Comparison of ENCODE assay signal across 9 mouse cellular contexts in genomic region chr2:43613571-43613970, GRCm38 (mm10). TPM values are rescaled to one million over a fixed set of nuclear protein-coding genes. Genes with fewer than 3 reads are reported as not detected.
A peak's percentile ranks its signal among the peaks of the same experiment; 100 is the strongest.
DNase-seq lines count a peak whose midpoint lies in the region; ATAC-seq and TF ChIP-seq lines count a peak whose summit lies in the region.
"Had no signal": no experiment of that assay in that cellular context is flagged by ENCODE, and none has a peak within 500 bp of the region (broad histone marks: within the 10 kb centered on the region; RNA-seq: fewer than 3 reads in every experiment).

No protein-coding gene starts in this region.

- no peaks in the 10 kb centered on the region for H3K27me3 ChIP-seq in intestine, embryonic 14.5 days (replicated peaks; ENCODE audit: control insufficient read depth, insufficient read depth, low read length)
- H3K27me3 ChIP-seq in intestine, embryonic 15.5 days (replicated peaks), result no peaks in the 10 kb centered on the region
- no peaks in the 10 kb centered on the region for H3K27me3 ChIP-seq in MEL (ENCODE audit: control insufficient read depth in 1 of 2, insufficient read depth in 2 of 2, low read length in 2 of 2)
- H3K27me3 ChIP-seq in midbrain, postnatal 0 days (ENCODE audit: insufficient read depth, low read length), result no peaks in the 10 kb centered on the region
- H3K27me3 ChIP-seq: liver, embryonic 13.5 days had no signal

- no peak for TF ChIP-seq RAD21 in MEL (IDR thresholded peaks at IDR 0.05; ENCODE audit: low read depth, low read length)

- intact Hi-C loops in left cerebral cortex, adult 2 months (cut with DNase I), result no loop called here
- intact Hi-C loops in gastrocnemius, adult 2 months (cut with DNase I), result no loop called here

- H3K9ac ChIP-seq in intestine, embryonic 14.5 days (ENCODE audit: low read length), result no peak overlapping the region
- no peak overlapping the region for H3K9ac ChIP-seq in intestine, embryonic 15.5 days
- H3K9ac ChIP-seq in MEL (ENCODE audit: control insufficient read depth, low read depth, low read length, poor library complexity, severe bottlenecking), result no peak overlapping the region
- H3K9ac ChIP-seq in midbrain, postnatal 0 days (replicated peaks; ENCODE audit: low read length, poor library complexity, severe bottlenecking), result no peak overlapping the region
- H3K9ac ChIP-seq: liver, embryonic 13.5 days had no signal

- H3K27ac ChIP-seq in intestine, embryonic 14.5 days (ENCODE audit: low read depth), result no peak overlapping the region
- H3K27ac ChIP-seq in intestine, embryonic 15.5 days, result no peak overlapping the region
- no peak overlapping the region for H3K27ac ChIP-seq in MEL (ENCODE audit: control insufficient read depth, low read depth, low read length)
- no peak overlapping the region for H3K27ac ChIP-seq in midbrain, postnatal 0 days (ENCODE audit: low read depth, low read length)
- H3K27ac ChIP-seq in left cerebral cortex, adult 2 months, result no peak overlapping the region
- H3K27ac ChIP-seq in gastrocnemius, adult 2 months, result no peak overlapping the region
- H3K27ac ChIP-seq: liver, embryonic 13.5 days had no signal

- no peak overlapping the region for H3K4me3 ChIP-seq in intestine, embryonic 14.5 days (ENCODE audit: low read depth, low read length)
- H3K4me3 ChIP-seq in intestine, embryonic 15.5 days (replicated peaks), result no peak overlapping the region
- no peak overlapping the region for H3K4me3 ChIP-seq in MEL (ENCODE audit: control insufficient read depth in 1 of 2, insufficient read depth in 1 of 2, low read depth in 2 of 2, low read length in 2 of 2)
- H3K4me3 ChIP-seq in midbrain, postnatal 0 days (ENCODE audit: low read depth, low read length), result no peak overlapping the region
- no peak overlapping the region for H3K4me3 ChIP-seq in left cerebral cortex, adult 2 months
- no peak overlapping the region for H3K4me3 ChIP-seq in gastrocnemius, adult 2 months
- H3K4me3 ChIP-seq: liver, embryonic 13.5 days had no signal

- no peaks in the 10 kb centered on the region for H3K36me3 ChIP-seq in intestine, embryonic 14.5 days (ENCODE audit: control insufficient read depth, insufficient read depth, low read length)
- no peaks in the 10 kb centered on the region for H3K36me3 ChIP-seq in intestine, embryonic 15.5 days
- H3K36me3 ChIP-seq in MEL (ENCODE audit: control insufficient read depth in 1 of 2, insufficient read depth in 2 of 2, low read length in 2 of 2), result no peaks in the 10 kb centered on the region
- H3K36me3 ChIP-seq in midbrain, postnatal 0 days (ENCODE audit: insufficient read depth, low read length), result no peaks in the 10 kb centered on the region
- H3K36me3 ChIP-seq: liver, embryonic 13.5 days had no signal

- ATAC-seq in intestine, embryonic 14.5 days (replicated peaks; ENCODE audit: low FRiP score, low TSS enrichment, low read depth), result no peak
- no peak for ATAC-seq in intestine, embryonic 15.5 days
- peak; percentile 89 for ATAC-seq in common myeloid progenitor, adult 5-6 weeks (replicated peaks; ENCODE audit: low read depth, poor library complexity, severe bottlenecking)
- no peak for ATAC-seq in midbrain, postnatal 0 days (ENCODE audit: low FRiP score)

- TF ChIP-seq EP300 in MEL (IDR thresholded peaks at IDR 0.05; ENCODE audit: low read depth in 1 of 2, low read length in 2 of 2), result no peak

- no peaks in the 10 kb centered on the region for H3K4me1 ChIP-seq in intestine, embryonic 14.5 days (replicated peaks; ENCODE audit: control insufficient read depth, insufficient read depth, low read length)
- no peaks in the 10 kb centered on the region for H3K4me1 ChIP-seq in intestine, embryonic 15.5 days (replicated peaks)
- no peaks in the 10 kb centered on the region for H3K4me1 ChIP-seq in MEL (ENCODE audit: control insufficient read depth in 1 of 2, insufficient read depth in 2 of 2, low read length in 2 of 2)
- no peaks in the 10 kb centered on the region for H3K4me1 ChIP-seq in midbrain, postnatal 0 days (ENCODE audit: insufficient read depth, low read length)
- H3K4me1 ChIP-seq: liver, embryonic 13.5 days had no signal

- H3K4me2 ChIP-seq in intestine, embryonic 14.5 days (ENCODE audit: low read length), result no peak overlapping the region
- no peak overlapping the region for H3K4me2 ChIP-seq in intestine, embryonic 15.5 days (replicated peaks)
- H3K4me2 ChIP-seq in midbrain, postnatal 0 days (ENCODE audit: low read depth, low read length, poor library complexity, severe bottlenecking), result no peak overlapping the region
- H3K4me2 ChIP-seq: liver, embryonic 13.5 days had no signal

- peak; percentile 82 for DNase-seq in intestine, embryonic 14.5 days (ENCODE audit: low spot score)
- peak; percentile 80 for DNase-seq in MEL (ENCODE audit: low read depth, low spot score)
- peak; percentile 35 for DNase-seq in midbrain, postnatal 0 days (ENCODE audit: low spot score)
- no peak for DNase-seq in layer of hippocampus, postnatal 10 days (ENCODE audit: low spot score in 2 of 2)
- no peak for DNase-seq in left cerebral cortex, adult 2 months (ENCODE audit: extremely low spot score in 1 of 2, low spot score in 2 of 2)
- no peak for DNase-seq in gastrocnemius, adult 2 months
- DNase-seq: liver, embryonic 13.5 days had no signal

- 4% methylated on average over 6 of the region's 6 CpGs for WGBS in intestine, embryonic 14.5 days
- 5% methylated on average over 6 of the region's 6 CpGs for WGBS in intestine, embryonic 15.5 days
- 22% methylated on average over 6 of the region's 6 CpGs for WGBS in midbrain, postnatal 0 days

- TF ChIP-seq CTCF in MEL (IDR thresholded peaks at IDR 0.05 in 2 of 3, conservative IDR thresholded peaks at IDR 0.05 in 1 of 3; ENCODE audit: control insufficient read depth in 1 of 3, insufficient read depth in 1 of 3, low read depth in 2 of 3, low read length in 3 of 3, poor library complexity in 1 of 3, severe bottlenecking in 1 of 3), result no peak
- TF ChIP-seq CTCF in midbrain, postnatal 0 days (IDR thresholded peaks at IDR 0.05), result no peak
- no peak for TF ChIP-seq CTCF in left cerebral cortex, adult 2 months (IDR thresholded peaks at IDR 0.05)
- TF ChIP-seq CTCF in gastrocnemius, adult 2 months (IDR thresholded peaks at IDR 0.05), result no peak

- TF ChIP-seq POLR2A in MEL (IDR thresholded peaks at IDR 0.05; ENCODE audit: control insufficient read depth in 1 of 2, insufficient read depth in 1 of 2, low read depth in 1 of 2, low read length in 2 of 2, poor library complexity in 1 of 2), result no peak

- no peaks in the 10 kb centered on the region for H3K9me3 ChIP-seq in intestine, embryonic 14.5 days (ENCODE audit: control insufficient read depth, low read length)
- no peaks in the 10 kb centered on the region for H3K9me3 ChIP-seq in intestine, embryonic 15.5 days
- no peaks in the 10 kb centered on the region for H3K9me3 ChIP-seq in MEL (replicated peaks; ENCODE audit: insufficient read depth, low read length)
- H3K9me3 ChIP-seq in midbrain, postnatal 0 days (ENCODE audit: low read length), result no peaks in the 10 kb centered on the region
- H3K9me3 ChIP-seq: liver, embryonic 13.5 days had no signal

- H3K79me2 ChIP-seq in MEL (ENCODE audit: control insufficient read depth, insufficient read depth, low read length, poor library complexity), result no peaks in the 10 kb centered on the region

TF ChIP-seq in MEL, 35 proteins besides CTCF, POLR2A, EP300 and RAD21:
- no peak for TF ChIP-seq MAZ (IDR thresholded peaks at IDR 0.05; ENCODE audit: low read depth, low read length)
- TF ChIP-seq SIN3A (IDR thresholded peaks at IDR 0.05; ENCODE audit: low read length), result peak; percentile 57
- TF ChIP-seq ETS1 (IDR thresholded peaks at IDR 0.05; ENCODE audit: low read depth, low read length), result no peak
- no peak for TF ChIP-seq MAX (IDR thresholded peaks at IDR 0.05; ENCODE audit: low read length)
- TF ChIP-seq USF1 (IDR thresholded peaks at IDR 0.05; ENCODE audit: low read depth, low read length), result no peak
- TF ChIP-seq ZNF384 (IDR thresholded peaks at IDR 0.05; ENCODE audit: low read depth, low read length), result no peak
- TF ChIP-seq ZMIZ1 (IDR thresholded peaks at IDR 0.05; ENCODE audit: low read depth, low read length), result no peak
- peak; percentile 68; the same call in 1 of the 2 replicates for TF ChIP-seq MXI1 (IDR thresholded peaks at IDR 0.05; ENCODE audit: low read depth, low read length)
- no peak for TF ChIP-seq USF2 (IDR thresholded peaks at IDR 0.05; ENCODE audit: borderline replicate concordance in 1 of 2, insufficient read depth in 1 of 2, low read depth in 1 of 2, low read length in 2 of 2)
- TF ChIP-seq UBTF (IDR thresholded peaks at IDR 0.05; ENCODE audit: borderline replicate concordance, insufficient read depth, low read depth, low read length), result no peak
- no peak for TF ChIP-seq RCOR1 (IDR thresholded peaks at IDR 0.05; ENCODE audit: low read depth, low read length)
- TF ChIP-seq KAT2A (conservative IDR thresholded peaks at IDR 0.05; ENCODE audit: low read depth, low read length), result no peak
- no peak for TF ChIP-seq SMC3 (IDR thresholded peaks at IDR 0.05; ENCODE audit: low read depth, low read length)
- TF ChIP-seq HCFC1 (IDR thresholded peaks at IDR 0.05; ENCODE audit: low read depth, low read length), result no peak

RNA-seq across cellular contexts. Expression of gene Kynu, which starts 58.4 kb away (rescaled TPM):
- polyA plus RNA-seq in intestine, embryonic 14.5 days (2014; fragmentation: Nextera tagmentation; extraction: Ambion mirVana), result 2.4 and 2.9 TPM in 2 replicates
- polyA plus RNA-seq in intestine, embryonic 15.5 days (2015; fragmentation: Nextera tagmentation; extraction: Ambion mirVana), result 5.6 and 5.7 TPM in 2 replicates
- total RNA-seq in MEL (2012; rRNA removed), result 0.04 TPM in 1 of 2 replicates, not detected in the other
- polyA plus RNA-seq in MEL (2012; ENCODE audit: insufficient read depth in 1 of 2, insufficient read length in 2 of 2, low read depth in 1 of 2, low replicate concordance in 2 of 2, missing spikeins in 1 of 2), result not detected
- 0.53 and 1.4 TPM in 2 replicates for total RNA-seq in common myeloid progenitor, adult 5-6 weeks (2017)
- not detected in 2 replicates for total RNA-seq in midbrain, postnatal 0 days (2014; rRNA removed)
- polyA plus RNA-seq in midbrain, postnatal 0 days (2015; fragmentation: Nextera tagmentation; extraction: Ambion mirVana), result 0.11 and 0.16 TPM in 2 replicates
- under 1 TPM in 1 of 2 experiments, not detected in 1; 0.16 TPM for total RNA-seq in layer of hippocampus, postnatal 10 days (2021)
- total RNA-seq in left cerebral cortex, adult 2 months (2021), result not detected
- total RNA-seq in gastrocnemius, adult 2 months (2021), result not detected

Comparison
In these comparisons a context has a peak if more than half of its experiments do, and no peak if none do; other contexts are left out.
1. DNase-seq: peak in intestine, embryonic 14.5 days (single experiment), MEL (single experiment) and midbrain, postnatal 0 days (single experiment); none in layer of hippocampus, postnatal 10 days (0 of 2), left cerebral cortex, adult 2 months (0 of 2) and gastrocnemius, adult 2 months (single experiment).